Mouse (Mus musculus) liver, adult 2 months (tissue): ENCODE data around the gene Sh3rf1. TPM values are rescaled to one million over a fixed set of nuclear protein-coding genes. Genes with fewer than 3 reads are reported as not detected.
A peak's percentile ranks its signal among the peaks of the same experiment; 100 is the strongest.

Experiments
- DNase-seq: peaks from one replicate; pipeline ENCODE4 v3.0.0-alpha.2; 2011; ENCODE audit warnings: low read depth, low spot score; ENCODE audit errors: extremely low read depth
- H3K27ac ChIP-seq: fragments of 200-500 bp; replicated peaks from 2 replicates; pipeline ENCODE4 v1.5.1; 2012; ENCODE audit warnings: low read depth, mild to moderate bottlenecking, control low read depth, inconsistent platforms, low read length; ENCODE audit not compliant: insufficient read depth
- H3K27me3 ChIP-seq: fragments of 200-500 bp; 2 replicates; pipeline ENCODE4 v1.6.1; 2012; ENCODE audit warnings: mild to moderate bottlenecking, moderate library complexity, low read length, inconsistent platforms; ENCODE audit not compliant: control insufficient read depth, insufficient read depth
- H3K36me3 ChIP-seq: fragments of 200-500 bp; 2 replicates; pipeline ENCODE4 v1.6.1; 2012; ENCODE audit warnings: low read length, inconsistent platforms; ENCODE audit not compliant: control insufficient read depth, insufficient read depth
- H3K4me1 ChIP-seq: fragments of 200-500 bp; 2 replicates; pipeline ENCODE4 v1.6.1; 2011; ENCODE audit warnings: low read length; ENCODE audit not compliant: control insufficient read depth, insufficient read depth
- H3K4me3 ChIP-seq: fragments of 200-500 bp; 2 replicates; pipeline ENCODE4 v1.5.1; 2011; ENCODE audit warnings: low read depth, mild to moderate bottlenecking, control low read depth, low read length, moderate library complexity; ENCODE audit not compliant: insufficient read depth
- H3K79me2 ChIP-seq: fragments of 200-500 bp; 2 replicates; pipeline ENCODE4 v1.6.1; 2012; ENCODE audit warnings: inconsistent platforms, mild to moderate bottlenecking, low read length, moderate library complexity; ENCODE audit not compliant: control insufficient read depth, insufficient read depth
- H3K9ac ChIP-seq: fragments of 200-500 bp; 2 replicates; pipeline ENCODE4 v1.6.1; 2012; ENCODE audit warnings: low read depth, mild to moderate bottlenecking, control low read depth, inconsistent platforms, low read length
- CTCF ChIP-seq: fragments of 200-500 bp; IDR thresholded peaks from 2 replicates; pipeline ENCODE4 v1.5.1; 2011; ENCODE audit warnings: low read depth, low read length, control low read depth
- POLR2A ChIP-seq: fragments of 200-500 bp; IDR thresholded peaks from 2 replicates; pipeline ENCODE4 v1.6.1; 2011; ENCODE audit warnings: low read length, control low read depth; ENCODE audit not compliant: insufficient read depth; ENCODE audit errors: extremely low read depth
- WGBS: fragments of 180-500 bp; shearing (Covaris S2); methylation state at CpG from one replicate; pipeline ENCODE4 v1.1.7; 2018; 5-methylcytosine and 5-hydroxymethylcytosine counted together
- polyA plus RNA-seq: library from polyadenylated mRNA; depleted of rRNA; stranded (reverse); fragments of >200 nt; gene quantifications from 2 replicates; pipeline ENCODE4 v1.2.3, GENCODE M21; 2012
- total RNA-seq: library from RNA; depleted of rRNA; stranded (reverse); fragments of >200 nt; gene quantifications from 2 replicates; pipeline ENCODE4 v1.2.3, GENCODE M21; 2014

Sh3rf1 gene
- total and polyA plus RNA-seq, 2 experiments: 1.6 to 1.8 TPM

GRCm38 (mm10) chr8:61273307-61274221 is 49.9 kb downstream of the Sh3rf1 start:
- Histone ChIP-seq H3K36me3 (no peaks in the 10 kb centered on the region), H3K27ac (peak overlapping the region; percentile 40), H3K4me1 (peaks cover 4% of the 10 kb centered on the region), H3K79me2 (peaks cover 7% of the 10 kb centered on the region; the same call in 1 of the 2 replicates), H3K4me3 (peak overlapping the region; percentile 6; the same call in 1 of the 2 replicates), H3K27me3 (no peaks in the 10 kb centered on the region), H3K9ac (no peak overlapping the region; the same call in 1 of the 2 replicates)
- WGBS: 42% methylated on average over 17 of the region's 17 CpGs
- DNase-seq: peak; percentile 82
- no peak for TF ChIP-seq CTCF
- no peak for TF ChIP-seq POLR2A

- no peak overlapping the region for H3K9ac ChIP-seq
- no peaks in the 10 kb centered on the region for H3K36me3 ChIP-seq
- H3K4me3 ChIP-seq: no peak overlapping the region
- H3K27ac ChIP-seq: no peak overlapping the region
- peaks cover 9% of the 10 kb centered on the region; the same call in 1 of the 2 replicates for H3K79me2 ChIP-seq
- no peak for TF ChIP-seq POLR2A
- TF ChIP-seq CTCF: no peak
- H3K27me3 ChIP-seq: no peaks in the 10 kb centered on the region
- peaks cover 4% of the 10 kb centered on the region for H3K4me1 ChIP-seq
- WGBS: 76% methylated on average over 10 of the region's 10 CpGs
- DNase-seq: peak; percentile 17
These were observed 51.2 kb downstream of the Sh3rf1 start for GRCm38 (mm10) chr8:61274602-61275462.

GRCm38 (mm10) chr8:61275463-61276356 is 52.0 kb downstream of the Sh3rf1 start:
- TF ChIP-seq POLR2A: no peak
- TF ChIP-seq CTCF: no peak
- DNase-seq: peak; percentile 39
- Histone ChIP-seq H3K4me1 (peaks cover 4% of the 10 kb centered on the region), H3K4me3 (no peak overlapping the region), H3K36me3 (no peaks in the 10 kb centered on the region), H3K9ac (no peak overlapping the region), H3K27ac (no peak overlapping the region), H3K79me2 (peaks cover 9% of the 10 kb centered on the region; the same call in 1 of the 2 replicates), H3K27me3 (no peaks in the 10 kb centered on the region)
- WGBS: 71% methylated on average over 11 of the region's 11 CpGs

GRCm38 (mm10) chr8:61276397-61276796 is 52.7 kb downstream of the Sh3rf1 start:
- H3K27me3 ChIP-seq: no peaks in the 10 kb centered on the region
- no peak overlapping the region for H3K4me3 ChIP-seq
- TF ChIP-seq POLR2A: no peak
- TF ChIP-seq CTCF: no peak
- H3K4me1 ChIP-seq: peaks cover 4% of the 10 kb centered on the region
- H3K79me2 ChIP-seq: peaks cover 6% of the 10 kb centered on the region; the same call in 1 of the 2 replicates
- WGBS: 70% methylated on average over 5 of the region's 5 CpGs
- DNase-seq: no peak
- H3K27ac ChIP-seq: no peak overlapping the region
- H3K9ac ChIP-seq: no peak overlapping the region
- H3K36me3 ChIP-seq: no peaks in the 10 kb centered on the region

- TF ChIP-seq CTCF (no peak), POLR2A (no peak)
- Histone ChIP-seq H3K27ac (no peak overlapping the region), H3K27me3 (no peaks in the 10 kb centered on the region), H3K79me2 (peaks cover 6% of the 10 kb centered on the region; the same call in 1 of the 2 replicates), H3K4me1 (peaks cover 2% of the 10 kb centered on the region), H3K9ac (no peak overlapping the region), H3K36me3 (no peaks in the 10 kb centered on the region), H3K4me3 (no peak overlapping the region)
- DNase-seq: no peak
- WGBS: 79% methylated on average over 10 of the region's 10 CpGs
These were observed 55.4 kb downstream of the Sh3rf1 start for GRCm38 (mm10) chr8:61279030-61279429.
